Mouse (Mus musculus) C2C12 (cell line): ENCODE results near the gene Hoxb6. TPM values are rescaled to one million over a fixed set of nuclear protein-coding genes. Genes with fewer than 3 reads are reported as not detected.

Experiments used
- H3K27me3 ChIP-seq: one replicate; pipeline ENCODE4 v1.6.1; 2011; ENCODE audit not compliant: control insufficient read depth, insufficient read depth, insufficient read length
- H3K36me3 ChIP-seq: one replicate; pipeline ENCODE4 v1.6.1; 2011; ENCODE audit not compliant: control insufficient read depth, insufficient read depth
- H3K4me3 ChIP-seq: one replicate; pipeline ENCODE4 v1.5.1; 2011; ENCODE audit warnings: mild to moderate bottlenecking, control low read depth; ENCODE audit not compliant: poor library complexity, insufficient read depth, severe bottlenecking
- H3K79me2 ChIP-seq: one replicate; pipeline ENCODE4 v1.6.1; 2011; ENCODE audit not compliant: control insufficient read depth, insufficient read depth
- H3K79me3 ChIP-seq: one replicate; pipeline ENCODE4 v1.6.1; 2011; ENCODE audit warnings: low read depth, control low read depth
- H3ac ChIP-seq: one replicate; pipeline ENCODE3; 2011; ENCODE audit warnings: low read depth; ENCODE audit not compliant: control insufficient read depth, insufficient read length
- CEBPB ChIP-seq: IDR thresholded peaks from one replicate; pipeline ENCODE4 v1.6.1; 2011; ENCODE audit warnings: low read depth, mild to moderate bottlenecking, control low read depth, moderate library complexity
- CTCF ChIP-seq: IDR thresholded peaks from one replicate; pipeline ENCODE4 v1.5.1; 2011; ENCODE audit not compliant: control insufficient read depth, insufficient read depth, insufficient read length
- FOSL1 ChIP-seq: IDR thresholded peaks from one replicate; pipeline ENCODE4 v1.8.0; 2011; ENCODE audit warnings: mild to moderate bottlenecking, low read length; ENCODE audit not compliant: poor library complexity, insufficient read depth, severe bottlenecking
- MAX ChIP-seq: IDR thresholded peaks from one replicate; pipeline ENCODE4 v1.6.1; 2011; ENCODE audit warnings: mild to moderate bottlenecking, control low read depth
- MYOD1 ChIP-seq: IDR thresholded peaks from one replicate; pipeline ENCODE4 v1.6.1; 2011; ENCODE audit warnings: low read depth; ENCODE audit not compliant: control insufficient read depth, insufficient read length
- MYOG ChIP-seq: IDR thresholded peaks from one replicate; pipeline ENCODE4 v1.6.1; 2011; ENCODE audit not compliant: control insufficient read depth, insufficient read length; ENCODE audit errors: extremely low read depth
- USF1 ChIP-seq: IDR thresholded peaks from one replicate; pipeline ENCODE4 v1.6.1; 2011; ENCODE audit warnings: low read depth, mild to moderate bottlenecking, control low read depth, moderate library complexity
- polyA plus RNA-seq: library from polyadenylated mRNA; unstranded; fragments of >200 nt; fragmentation: generic; extraction: Trizol; gene quantifications from one replicate; pipeline ENCODE4 v1.2.1, GENCODE M21; 2012; ENCODE audit warnings: missing spikeins

Hoxb6 gene
- polyA plus RNA-seq, 1 experiment: 0.05 TPM

DNA sequence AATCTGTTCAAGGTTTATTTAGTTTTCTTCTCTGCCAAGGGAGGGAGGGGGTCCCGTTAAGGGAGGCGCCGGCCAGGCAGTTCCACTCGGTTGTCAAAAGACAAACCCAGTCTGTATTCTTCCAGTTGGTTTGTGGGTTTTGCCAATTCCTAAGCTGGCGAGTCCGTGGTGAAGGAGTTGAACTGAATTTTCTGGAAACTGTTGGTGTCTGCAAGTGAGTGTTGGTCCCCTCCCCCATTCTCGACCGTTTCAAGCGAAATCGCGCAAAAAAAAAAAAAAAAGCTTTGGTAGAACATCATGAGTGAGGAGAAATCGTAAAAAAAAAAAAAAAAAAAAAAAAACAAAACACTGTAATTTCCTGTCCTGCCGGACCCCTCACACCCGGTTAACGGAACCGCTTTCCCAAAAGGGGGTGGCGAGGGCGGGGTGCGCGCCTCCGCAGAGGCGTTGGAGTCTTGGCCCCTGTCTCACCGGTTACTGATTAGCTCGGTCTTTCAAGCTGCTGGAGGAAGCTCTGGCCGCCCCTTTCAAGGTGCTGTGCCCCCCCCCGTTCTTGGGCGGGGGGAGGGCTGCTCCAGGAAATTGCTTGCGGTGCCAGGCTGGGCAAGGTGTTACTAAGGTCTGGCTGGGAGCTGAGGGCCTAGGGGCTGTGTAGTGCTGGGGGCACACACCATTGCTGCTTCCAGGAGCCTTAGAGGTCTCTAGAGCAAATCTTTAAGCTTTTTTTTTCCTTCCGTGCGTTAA, 3.0 kb downstream of the Hoxb6 start:
- no peak for TF ChIP-seq MYOD1
- no peak for TF ChIP-seq CTCF
- TF ChIP-seq MAX: no peak
- no peak for TF ChIP-seq FOSL1
- TF ChIP-seq USF1: no peak
- no peak for TF ChIP-seq CEBPB
- TF ChIP-seq MYOG: no peak

DNA sequence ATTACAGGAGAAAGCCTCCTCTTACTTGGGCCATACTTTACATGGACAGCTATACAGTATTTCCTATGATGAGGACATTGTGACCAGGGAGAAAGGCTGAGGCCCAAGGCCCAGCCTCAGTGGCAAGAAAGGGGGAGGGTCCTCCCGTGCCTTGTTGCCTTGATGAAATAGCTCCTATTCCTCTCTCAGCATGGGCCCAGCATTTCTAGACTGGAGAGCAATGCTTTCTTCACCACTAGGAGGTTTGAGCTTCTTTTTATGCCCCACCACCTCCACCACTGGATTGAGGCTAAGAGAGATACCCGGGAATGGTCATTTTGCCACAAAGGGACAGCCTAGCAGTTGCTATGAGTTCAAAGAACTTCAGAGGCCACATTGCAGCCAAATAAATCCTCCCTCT, 4.7 kb downstream of the Hoxb6 start:
- no peak overlapping the region for H3K4me3 ChIP-seq
- H3K79me3 ChIP-seq: no peaks in the 10 kb centered on the region
- no peaks in the 10 kb centered on the region for H3K36me3 ChIP-seq
- H3K79me2 ChIP-seq: no peaks in the 10 kb centered on the region
- TF ChIP-seq MYOD1 (no peak), MYOG (no peak), USF1 (no peak), FOSL1 (no peak), CEBPB (no peak), MAX (no peak), CTCF (no peak)
- H3K27me3 ChIP-seq: peaks cover 92% of the 10 kb centered on the region
- no peak overlapping the region for H3ac ChIP-seq

More for the DNA sequence above, 3.0 kb downstream of the Hoxb6 start:
- H3ac ChIP-seq: peak overlapping the region; percentile 37
- no peak overlapping the region for H3K4me3 ChIP-seq
- peaks cover 90% of the 10 kb centered on the region for H3K27me3 ChIP-seq
- no peaks in the 10 kb centered on the region for H3K79me3 ChIP-seq
- no peaks in the 10 kb centered on the region for H3K79me2 ChIP-seq
- H3K36me3 ChIP-seq: no peaks in the 10 kb centered on the region

- Histone ChIP-seq H3K79me2 (no peaks in the 10 kb centered on the region), H3K79me3 (no peaks in the 10 kb centered on the region), H3K27me3 (peaks cover 93% of the 10 kb centered on the region), H3K4me3 (no peak overlapping the region), H3K36me3 (no peaks in the 10 kb centered on the region), H3ac (no peak overlapping the region)
- TF ChIP-seq CEBPB (no peak), USF1 (no peak), MYOG (no peak), FOSL1 (no peak), MYOD1 (no peak), CTCF (no peak), MAX (no peak)
Observed at GRCm38 (mm10) chr11:96297428-96297827, 5.2 kb downstream of the Hoxb6 start.

GRCm38 (mm10) chr11:96297968-96298635, 5.8 kb downstream of the Hoxb6 start:
- Histone ChIP-seq H3K27me3 (peaks cover 94% of the 10 kb centered on the region), H3K79me2 (no peaks in the 10 kb centered on the region), H3ac (no peak overlapping the region), H3K4me3 (no peak overlapping the region), H3K36me3 (no peaks in the 10 kb centered on the region), H3K79me3 (no peaks in the 10 kb centered on the region)
- TF ChIP-seq MYOG (no peak), CTCF (no peak), USF1 (no peak), CEBPB (no peak), MYOD1 (no peak), MAX (no peak), FOSL1 (no peak)

DNA sequence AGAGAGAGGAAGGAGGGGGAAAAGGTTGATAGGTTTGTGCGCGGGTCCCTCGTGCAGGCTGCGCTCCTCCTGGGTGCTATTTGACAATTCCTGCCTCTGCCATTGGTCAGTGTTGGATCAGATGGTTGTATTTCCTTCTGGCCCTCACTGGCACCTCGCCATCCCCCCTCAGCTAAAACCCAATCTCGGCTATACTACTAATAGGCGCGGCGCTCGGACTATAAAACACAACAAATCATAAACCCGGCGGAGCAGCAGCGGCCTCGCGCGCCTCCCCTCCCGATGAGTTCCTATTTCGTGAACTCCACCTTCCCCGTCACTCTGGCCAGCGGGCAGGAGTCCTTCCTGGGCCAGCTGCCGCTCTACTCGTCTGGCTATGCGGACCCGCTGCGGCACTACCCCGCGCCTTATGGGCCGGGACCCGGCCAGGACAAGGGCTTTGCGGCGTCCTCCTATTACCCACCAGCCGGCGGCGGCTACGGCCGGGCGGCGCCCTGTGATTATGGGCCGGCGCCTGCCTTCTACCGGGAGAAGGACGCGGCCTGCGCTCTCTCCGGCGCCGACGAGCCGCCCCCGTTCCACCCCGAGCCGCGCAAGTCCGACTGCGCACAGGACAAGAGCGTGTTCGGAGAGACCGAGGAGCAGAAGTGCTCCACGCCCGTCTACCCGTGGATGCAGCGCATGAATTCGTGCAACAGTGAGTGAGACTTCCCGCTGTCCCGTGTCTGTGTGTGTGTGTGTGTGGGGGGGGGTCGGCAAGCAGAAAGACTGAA, 6.8 kb downstream of the Hoxb6 start:
- H3K79me2 ChIP-seq: no peaks in the 10 kb centered on the region
- peak overlapping the region; percentile 63 for H3ac ChIP-seq
- H3K36me3 ChIP-seq: no peaks in the 10 kb centered on the region
- TF ChIP-seq MYOG: no peak
- peaks cover 95% of the 10 kb centered on the region for H3K27me3 ChIP-seq
- H3K4me3 ChIP-seq: no peak overlapping the region
- no peaks in the 10 kb centered on the region for H3K79me3 ChIP-seq
